Mouse (Mus musculus): ENCODE results near the gene Sh3gl2. TPM values are rescaled to one million over a fixed set of nuclear protein-coding genes. Genes with fewer than 3 reads are reported as not detected.

Sh3gl2 gene
- polyA plus RNA-seq, 1 experiment: 0.22 TPM

DNA sequence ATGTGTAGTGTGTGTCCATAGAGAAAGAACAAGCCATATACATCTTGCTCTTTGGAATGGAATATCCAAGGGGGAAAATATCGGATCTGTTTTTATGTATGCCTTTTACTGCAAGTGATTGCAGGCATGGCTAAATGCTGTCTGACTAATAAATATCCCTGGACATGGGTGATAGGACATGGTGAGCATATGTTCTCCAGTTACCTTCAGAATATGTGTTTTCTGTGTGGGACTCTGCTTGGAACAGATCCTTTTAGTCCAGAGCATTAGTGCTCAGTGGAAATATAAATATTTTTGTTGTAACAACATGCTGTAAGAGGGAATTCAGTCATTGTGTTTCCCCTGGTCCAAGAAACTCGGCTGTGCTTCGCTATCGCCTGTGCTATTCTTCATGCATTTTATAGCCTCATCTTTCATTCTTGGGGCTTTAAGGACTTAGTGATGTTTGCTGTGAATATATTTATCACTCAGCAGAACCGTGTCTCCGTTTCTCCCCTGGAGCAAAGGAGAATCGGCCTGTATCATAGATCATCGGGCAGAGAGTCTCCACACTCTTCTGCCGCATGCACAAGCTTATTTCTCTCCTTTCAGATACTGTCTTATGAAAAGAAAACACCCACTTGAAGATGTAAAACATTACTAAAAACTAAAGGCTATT lies 26.4 kb upstream of the Sh3gl2 start:
- H3K27ac ChIP-seq (ENCODE audit: control insufficient read depth, insufficient read depth, low read length): no peak overlapping the region
- TF ChIP-seq POLR2A (IDR thresholded peaks at IDR 0.05; ENCODE audit: control insufficient read depth, extremely low read depth, insufficient read depth, low read length, poor library complexity): no peak
- no peak for TF ChIP-seq CTCF (IDR thresholded peaks at IDR 0.05; ENCODE audit: borderline replicate concordance, control insufficient read depth, extremely low read depth, insufficient read depth, low read length, poor library complexity)
- DNase-seq: no peak

DNA sequence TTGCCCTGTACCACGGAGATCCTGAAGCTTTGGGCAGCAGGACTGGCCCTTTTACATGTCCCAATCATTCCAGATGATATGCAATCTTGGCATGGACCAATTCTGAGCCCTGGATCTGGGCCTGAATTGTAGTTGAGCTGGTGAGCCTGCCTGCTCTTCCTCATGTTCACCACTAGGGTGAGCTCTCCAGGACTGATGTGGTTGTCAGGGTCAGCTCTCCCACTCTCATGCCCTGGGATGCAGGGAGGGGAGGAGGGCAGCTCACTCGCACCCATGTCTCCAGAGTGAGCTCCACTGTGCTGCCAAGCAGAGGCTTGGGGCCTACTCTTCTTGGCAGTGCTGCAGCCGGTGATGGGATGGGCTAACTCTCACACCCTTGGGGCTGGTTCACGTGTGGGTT lies 18.9 kb upstream of the Sh3gl2 start:
- H3K27ac ChIP-seq (ENCODE audit: control insufficient read depth, insufficient read depth, low read length): no peak overlapping the region
- WGBS: 69% methylated on average over 4 of the region's 4 CpGs
- no peak overlapping the region for H3K4me3 ChIP-seq (ENCODE audit: control insufficient read depth, insufficient read depth, low read length)
- no peak for DNase-seq
- H3K4me1 ChIP-seq (replicated peaks; ENCODE audit: control insufficient read depth, insufficient read depth, low read length): no peaks in the 10 kb centered on the region
- H3K36me3 ChIP-seq (ENCODE audit: control insufficient read depth, insufficient read depth, low read length): no peaks in the 10 kb centered on the region
- TF ChIP-seq CTCF (IDR thresholded peaks at IDR 0.05; ENCODE audit: borderline replicate concordance, control insufficient read depth, extremely low read depth, insufficient read depth, low read length, poor library complexity): peak; percentile 54; the same call in 1 of the 2 replicates
- TF ChIP-seq POLR2A (IDR thresholded peaks at IDR 0.05; ENCODE audit: control insufficient read depth, extremely low read depth, insufficient read depth, low read length, poor library complexity): no peak
- no peaks in the 10 kb centered on the region for H3K27me3 ChIP-seq (ENCODE audit: control insufficient read depth, insufficient read depth, low read length)

More for the DNA sequence above, 26.4 kb upstream of the Sh3gl2 start:
- 94% methylated on average over 9 of the region's 9 CpGs for whole genome bisulfite sequencing
- Histone ChIP-seq H3K4me1 (replicated peaks; ENCODE audit: control insufficient read depth, insufficient read depth, low read length) (no peaks in the 10 kb centered on the region), H3K27me3 (ENCODE audit: control insufficient read depth, insufficient read depth, low read length) (no peaks in the 10 kb centered on the region), H3K4me3 (ENCODE audit: control insufficient read depth, insufficient read depth, low read length) (no peak overlapping the region), H3K36me3 (ENCODE audit: control insufficient read depth, insufficient read depth, low read length) (no peaks in the 10 kb centered on the region)

DNA sequence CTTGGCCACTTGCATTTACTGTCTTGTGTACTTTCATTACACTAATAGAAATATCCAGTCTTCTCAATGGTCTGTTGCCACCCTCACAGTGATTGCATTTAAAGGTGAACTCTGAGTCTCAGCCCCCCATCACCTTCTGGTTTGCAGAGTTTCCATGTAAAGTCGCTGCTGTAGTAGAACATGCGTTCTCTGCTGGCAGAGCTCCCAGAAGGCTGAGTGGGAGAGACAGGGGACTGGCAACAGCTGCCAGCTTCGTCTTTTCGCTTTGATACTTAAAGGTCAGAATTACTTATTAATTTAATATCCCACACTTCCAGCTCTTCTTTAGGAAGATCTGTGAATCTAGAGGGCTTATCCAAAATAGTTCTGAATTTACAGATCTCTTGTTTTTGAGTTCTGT lies 8.7 kb upstream of the Sh3gl2 start:
- 86% methylated on average over 4 of the region's 4 CpGs for WGBS
- no peak for DNase-seq

DNA sequence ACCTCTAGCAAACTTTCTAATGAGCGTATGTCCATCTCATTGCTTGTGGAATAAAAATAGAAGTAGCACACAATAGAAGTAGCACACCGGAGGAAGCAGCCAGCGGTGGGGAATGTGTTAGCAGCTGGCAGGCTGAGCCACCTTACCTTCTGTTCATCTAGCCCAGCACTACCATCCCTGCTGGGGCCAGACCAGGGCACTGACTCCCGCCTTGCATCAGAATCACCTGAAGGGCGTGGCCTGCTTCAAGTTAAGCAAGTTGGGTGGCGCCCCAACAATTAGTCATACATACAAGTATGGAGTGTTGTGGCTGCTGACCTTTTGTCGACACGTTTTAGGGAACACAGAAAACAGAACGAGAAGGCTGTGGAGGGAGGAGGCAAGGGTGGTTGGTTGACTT lies 6.5 kb upstream of the Sh3gl2 start:
- no peak for TF ChIP-seq POLR2A (IDR thresholded peaks at IDR 0.05; ENCODE audit: control insufficient read depth, extremely low read depth, insufficient read depth, low read length, poor library complexity)
- TF ChIP-seq CTCF (IDR thresholded peaks at IDR 0.05; ENCODE audit: borderline replicate concordance, control insufficient read depth, extremely low read depth, insufficient read depth, low read length, poor library complexity): no peak
- DNase-seq: no peak
- Histone ChIP-seq H3K27me3 (ENCODE audit: control insufficient read depth, insufficient read depth, low read length) (no peaks in the 10 kb centered on the region), H3K36me3 (ENCODE audit: control insufficient read depth, insufficient read depth, low read length) (no peaks in the 10 kb centered on the region), H3K4me3 (ENCODE audit: control insufficient read depth, insufficient read depth, low read length) (no peak overlapping the region), H3K27ac (ENCODE audit: control insufficient read depth, insufficient read depth, low read length) (no peak overlapping the region), H3K4me1 (replicated peaks; ENCODE audit: control insufficient read depth, insufficient read depth, low read length) (no peaks in the 10 kb centered on the region)
- 83% methylated on average over 9 of the region's 9 CpGs for WGBS

More for the DNA sequence above, 8.7 kb upstream of the Sh3gl2 start:
- no peaks in the 10 kb centered on the region for H3K27me3 ChIP-seq (ENCODE audit: control insufficient read depth, insufficient read depth, low read length)
- no peaks in the 10 kb centered on the region for H3K4me1 ChIP-seq (replicated peaks; ENCODE audit: control insufficient read depth, insufficient read depth, low read length)
- H3K36me3 ChIP-seq (ENCODE audit: control insufficient read depth, insufficient read depth, low read length): no peaks in the 10 kb centered on the region
- H3K4me3 ChIP-seq (ENCODE audit: control insufficient read depth, insufficient read depth, low read length): no peak overlapping the region
- H3K27ac ChIP-seq (ENCODE audit: control insufficient read depth, insufficient read depth, low read length): no peak overlapping the region
- TF ChIP-seq CTCF (IDR thresholded peaks at IDR 0.05; ENCODE audit: borderline replicate concordance, control insufficient read depth, extremely low read depth, insufficient read depth, low read length, poor library complexity): no peak
- TF ChIP-seq POLR2A (IDR thresholded peaks at IDR 0.05; ENCODE audit: control insufficient read depth, extremely low read depth, insufficient read depth, low read length, poor library complexity): no peak

DNA sequence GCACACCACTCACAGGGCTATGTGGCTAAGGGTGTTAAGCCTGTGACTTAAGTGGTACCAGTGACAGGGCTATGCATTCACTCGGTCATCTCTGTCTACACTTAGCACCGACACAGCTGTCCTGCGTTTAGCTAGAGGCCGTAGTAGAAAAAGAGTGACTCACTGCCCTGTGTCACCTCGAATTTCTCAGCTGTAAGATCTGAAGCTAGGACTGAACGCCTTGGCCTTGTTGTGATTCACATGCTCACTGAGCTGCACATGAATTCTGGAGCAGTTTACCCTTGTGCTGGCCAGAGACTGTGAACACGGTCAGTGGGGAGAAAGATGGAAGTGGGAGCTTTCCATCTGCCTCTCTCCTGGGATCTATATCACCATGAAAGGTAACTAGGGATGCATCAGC lies 2.3 kb upstream of the Sh3gl2 start:
- H3K27ac ChIP-seq (ENCODE audit: control insufficient read depth, insufficient read depth, low read length): no peak overlapping the region
- 90% methylated on average over 7 of the region's 7 CpGs for WGBS
- H3K36me3 ChIP-seq (ENCODE audit: control insufficient read depth, insufficient read depth, low read length): no peaks in the 10 kb centered on the region
- no peaks in the 10 kb centered on the region; the same call in 1 of the 2 replicates for H3K27me3 ChIP-seq (ENCODE audit: control insufficient read depth, insufficient read depth, low read length)
- no peak for TF ChIP-seq CTCF (IDR thresholded peaks at IDR 0.05; ENCODE audit: borderline replicate concordance, control insufficient read depth, extremely low read depth, insufficient read depth, low read length, poor library complexity)
- no peak for TF ChIP-seq POLR2A (IDR thresholded peaks at IDR 0.05; ENCODE audit: control insufficient read depth, extremely low read depth, insufficient read depth, low read length, poor library complexity)
- H3K4me1 ChIP-seq (replicated peaks; ENCODE audit: control insufficient read depth, insufficient read depth, low read length): no peaks in the 10 kb centered on the region
- no peak overlapping the region for H3K4me3 ChIP-seq (ENCODE audit: control insufficient read depth, insufficient read depth, low read length)
- DNase-seq: no peak

DNA sequence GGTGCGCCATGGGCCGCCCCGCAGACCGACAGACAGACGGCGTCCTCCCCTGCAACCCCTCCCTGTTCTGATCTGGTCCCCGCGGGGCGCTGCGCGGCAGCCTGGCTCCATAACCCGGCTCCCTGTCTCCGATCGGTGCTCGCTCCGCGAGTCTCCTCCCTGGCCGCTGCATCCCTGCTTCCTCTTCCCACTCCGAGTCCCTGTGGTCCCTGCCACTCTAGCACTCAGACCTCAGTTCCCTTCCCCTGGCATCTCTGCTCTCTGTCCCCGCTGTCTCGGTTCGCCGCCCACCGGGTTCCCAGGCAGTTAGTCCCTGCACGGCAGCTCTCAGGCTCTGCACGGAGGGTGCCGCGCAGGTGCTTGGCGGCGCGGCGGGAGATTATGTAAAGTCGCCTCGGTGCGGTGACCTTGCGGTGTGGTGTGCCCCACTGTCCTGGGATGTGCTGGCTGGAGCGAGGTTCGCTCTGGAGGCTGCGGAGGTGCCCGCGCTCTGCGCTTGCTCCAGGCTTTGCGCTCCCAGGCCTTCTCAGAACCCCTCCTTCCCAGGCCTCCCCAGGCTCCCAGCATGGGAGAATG lies 798 bp downstream of the Sh3gl2 start:
- no peak for DNase-seq
- Histone ChIP-seq H3K36me3 (ENCODE audit: control insufficient read depth, insufficient read depth, low read length) (no peaks in the 10 kb centered on the region), H3K27me3 (ENCODE audit: control insufficient read depth, insufficient read depth, low read length) (no peaks in the 10 kb centered on the region; the same call in 1 of the 2 replicates), H3K4me3 (ENCODE audit: control insufficient read depth, insufficient read depth, low read length) (no peak overlapping the region), H3K27ac (ENCODE audit: control insufficient read depth, insufficient read depth, low read length) (no peak overlapping the region), H3K4me1 (replicated peaks; ENCODE audit: control insufficient read depth, insufficient read depth, low read length) (no peaks in the 10 kb centered on the region)
- TF ChIP-seq CTCF (IDR thresholded peaks at IDR 0.05; ENCODE audit: borderline replicate concordance, control insufficient read depth, extremely low read depth, insufficient read depth, low read length, poor library complexity) (no peak), POLR2A (IDR thresholded peaks at IDR 0.05; ENCODE audit: control insufficient read depth, extremely low read depth, insufficient read depth, low read length, poor library complexity) (no peak)
- 5% methylated on average over 43 of the region's 43 CpGs for WGBS

Measured in thymus, adult 2 months (tissue).